Mouse (Mus musculus) cerebellum, adult 2 months (tissue): Measurements from ENCODE around the gene Vmn1r4. TPM values are rescaled to one million over a fixed set of nuclear protein-coding genes. Genes with fewer than 3 reads are reported as not detected.

Source experiments
- DNase-seq, 2 experiments: peaks; one replicate each; pipeline ENCODE4 v3.0.0; 2021
- H3K27ac ChIP-seq: fragments of 200-500 bp; 2 replicates; pipeline ENCODE4 v1.5.1; 2012; ENCODE audit warnings: low read length, control low read depth, inconsistent platforms; ENCODE audit not compliant: insufficient read depth
- H3K27me3 ChIP-seq: fragments of 200-500 bp; 2 replicates; pipeline ENCODE4 v1.6.1; 2012; ENCODE audit warnings: inconsistent platforms, mild to moderate bottlenecking, low read length, moderate library complexity; ENCODE audit not compliant: control insufficient read depth, insufficient read depth
- H3K4me1 ChIP-seq: fragments of 200-500 bp; 2 replicates; pipeline ENCODE4 v1.6.1; 2011; ENCODE audit warnings: low read length; ENCODE audit not compliant: control insufficient read depth, insufficient read depth
- H3K4me3 ChIP-seq: fragments of 200-500 bp; replicated peaks from 2 replicates; pipeline ENCODE3; 2011; ENCODE audit warnings: mild to moderate bottlenecking, low read depth, low read length, control low read depth; ENCODE audit not compliant: insufficient read depth
- CTCF ChIP-seq: fragments of 200-500 bp; IDR thresholded peaks from 2 replicates; pipeline ENCODE4 v1.5.1; 2011; ENCODE audit warnings: low read depth, mild to moderate bottlenecking, control low read depth, low read length, moderate library complexity, borderline replicate concordance; ENCODE audit not compliant: insufficient read depth
- POLR2A ChIP-seq: fragments of 200-500 bp; IDR thresholded peaks from 2 replicates; pipeline ENCODE4 v1.6.1; 2011; ENCODE audit warnings: low read length, control low read depth, borderline replicate concordance; ENCODE audit not compliant: insufficient read depth
- WGBS: fragments of 180-500 bp; shearing (Covaris S2); methylation state at CpG from one replicate; pipeline ENCODE4 v1.1.7; 2018; 5-methylcytosine and 5-hydroxymethylcytosine counted together
- polyA plus RNA-seq: library from polyadenylated mRNA; depleted of rRNA; stranded (reverse); fragments of >200 nt; gene quantifications from 2 replicates; pipeline ENCODE4 v1.2.3, GENCODE M21; 2012; rRNA removed

Gene Vmn1r4
- 0.33 and 0.59 TPM in 2 replicates for polyA plus RNA-seq

DNA sequence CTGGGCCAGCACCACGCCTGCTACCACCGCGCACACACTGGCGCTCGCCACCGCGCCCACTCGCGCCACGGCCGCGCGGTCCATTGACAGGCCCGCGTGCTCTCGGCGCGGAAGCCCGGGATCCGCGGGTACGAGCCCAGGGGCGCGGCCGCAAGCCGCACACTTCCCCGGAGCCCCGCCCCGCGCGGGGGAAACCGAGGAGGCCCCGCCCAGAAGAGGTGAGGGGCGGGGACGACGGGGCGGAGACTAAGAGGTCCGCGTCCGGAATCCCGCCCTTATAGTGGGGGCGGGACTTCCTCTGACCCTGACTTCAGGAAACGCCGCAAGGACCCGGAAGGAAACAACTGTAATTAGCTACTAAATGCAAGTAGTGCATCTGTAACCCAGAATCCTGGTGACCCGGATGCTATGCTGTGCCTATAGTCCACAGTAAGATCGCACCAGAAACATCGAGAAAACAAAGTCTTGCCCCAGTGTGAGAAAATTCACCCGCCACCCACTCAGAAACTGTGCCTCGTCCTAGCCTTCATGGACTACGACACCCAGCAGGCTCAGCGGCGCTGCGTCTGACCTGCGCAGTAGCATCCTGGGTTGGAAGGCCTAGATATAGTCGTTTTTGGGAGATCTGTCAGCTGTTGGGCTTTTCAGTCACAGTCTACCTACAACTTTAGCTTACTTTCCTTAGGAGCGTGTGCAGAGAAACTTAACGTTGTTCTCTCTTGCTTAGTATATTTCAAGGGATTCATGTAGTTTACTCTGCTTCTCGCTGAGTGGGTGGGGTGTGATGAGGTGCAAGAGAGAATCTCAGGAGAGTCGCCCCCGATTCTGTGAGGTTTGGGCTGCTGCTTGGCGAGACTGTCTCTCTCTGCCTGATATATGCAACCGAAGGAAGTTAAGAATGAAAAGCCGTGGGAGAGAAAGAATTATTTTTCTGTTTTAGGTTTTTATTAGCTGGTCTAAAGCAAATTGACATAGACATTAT is at the start of gene Vmn1r4, which contains the start of gene Nt5c3:
Vmn1r4 (plus strand) TSS at position 290 of the 982 bp plus-strand sequence.
Nt5c3 (minus strand) TSS at position 207 of the 982 bp plus-strand sequence.
- Histone ChIP-seq H3K4me3 (peak within 1 kb of the TSS; percentile 85), H3K4me1 (no peaks in the 10 kb centered on the region; the same call in 1 of the 2 replicates), H3K27ac (peak within 1 kb of the TSS; percentile 87), H3K27me3 (no peaks in the 10 kb centered on the region)
- WGBS = 3% methylated on average over 64 of the region's 64 CpGs
- DNase-seq = peak; percentile 94 to 95
- TF ChIP-seq POLR2A (peak; percentile 70; the same call in 1 of the 2 replicates), CTCF (no peak)

DNA sequence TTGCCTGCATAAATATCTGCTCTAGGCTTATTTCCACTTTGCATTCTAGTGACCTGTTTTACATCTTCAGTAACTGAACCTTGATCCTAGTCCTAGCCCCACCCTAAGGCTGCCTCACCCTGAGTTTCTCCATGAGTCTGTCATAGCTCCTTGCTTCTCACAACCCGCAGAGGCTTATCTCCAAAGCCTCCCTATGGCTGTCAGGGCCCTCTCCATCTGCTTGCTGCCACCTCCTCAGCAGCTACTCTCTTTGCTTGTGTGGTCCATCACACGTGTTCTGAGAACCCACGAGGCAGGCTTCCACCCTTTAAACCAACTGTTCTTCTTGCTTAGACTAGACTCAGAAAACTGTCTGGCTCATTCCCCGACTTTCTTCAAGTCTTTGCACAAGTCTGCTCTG is 46.9 kb upstream of the Vmn1r4 start:
- Histone ChIP-seq H3K4me1 (no peaks in the 10 kb centered on the region), H3K4me3 (no peak overlapping the region), H3K27me3 (no peaks in the 10 kb centered on the region), H3K27ac (no peak overlapping the region)
- no peak for DNase-seq
- WGBS = 85% methylated on average over 4 of the region's 4 CpGs
- no peak for TF ChIP-seq CTCF
- TF ChIP-seq POLR2A = no peak

DNA sequence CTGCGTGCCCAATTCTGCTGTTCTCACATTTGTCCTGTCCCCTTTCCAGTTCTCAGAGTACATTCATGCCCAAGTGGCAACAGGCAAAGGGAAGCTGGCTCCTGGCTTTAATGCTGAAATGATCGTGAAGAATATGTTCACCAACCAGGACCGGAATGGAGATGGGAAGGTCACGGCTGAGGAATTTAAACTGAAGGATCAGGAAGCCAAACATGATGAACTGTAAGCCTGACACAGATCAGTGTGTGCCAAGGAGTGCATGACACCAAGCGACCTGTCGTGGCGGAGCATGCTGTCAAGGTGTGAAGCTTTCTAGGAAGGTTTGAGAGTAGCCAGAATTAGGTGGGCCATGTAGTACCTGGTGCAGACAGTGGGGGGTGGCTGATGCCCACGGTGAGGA is 45.8 kb upstream of the Vmn1r4 start:
- WGBS = 87% methylated on average over 8 of the region's 8 CpGs
- no peak for TF ChIP-seq CTCF
- no peak for DNase-seq

DNA sequence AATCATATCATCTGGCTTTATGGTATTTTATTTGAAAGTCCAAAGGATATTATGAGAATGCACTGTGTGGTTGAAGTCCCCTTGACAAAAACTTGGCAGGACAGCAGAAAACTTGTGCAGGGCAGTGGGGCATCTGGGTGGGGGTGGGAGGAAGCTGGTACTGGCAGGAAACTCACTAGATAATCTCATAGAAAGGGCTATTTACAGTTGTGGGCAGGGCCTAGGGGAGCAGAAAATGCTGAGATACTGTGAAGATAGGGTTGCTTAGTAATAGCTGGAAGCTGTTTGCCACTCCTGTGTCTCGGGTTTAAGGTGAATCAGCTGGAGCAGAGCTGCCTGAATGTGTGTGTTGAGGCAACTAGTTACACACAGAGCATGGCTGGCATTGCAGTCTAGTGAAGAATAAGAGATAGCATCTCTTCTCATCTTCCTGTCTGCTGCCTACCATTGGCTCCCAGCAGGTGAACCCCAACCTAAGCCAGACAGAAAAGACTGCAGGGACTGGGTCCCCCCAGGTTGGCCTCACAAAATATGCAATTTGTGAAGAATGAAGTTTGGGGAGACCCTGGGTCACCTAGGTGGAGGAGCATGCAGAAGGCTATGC is 44.4 kb upstream of the Vmn1r4 start:
- Histone ChIP-seq H3K4me3 (no peak overlapping the region), H3K4me1 (no peaks in the 10 kb centered on the region), H3K27ac (no peak overlapping the region), H3K27me3 (no peaks in the 10 kb centered on the region)
- DNase-seq = no peak
- 58% methylated on average over 1 of the region's 1 CpGs for WGBS
- TF ChIP-seq CTCF (no peak), POLR2A (no peak)

More for the DNA sequence above, 45.8 kb upstream of the Vmn1r4 start:
- H3K27ac ChIP-seq = no peak overlapping the region
- H3K4me3 ChIP-seq = no peak overlapping the region
- H3K27me3 ChIP-seq = no peaks in the 10 kb centered on the region
- no peaks in the 10 kb centered on the region for H3K4me1 ChIP-seq

DNA sequence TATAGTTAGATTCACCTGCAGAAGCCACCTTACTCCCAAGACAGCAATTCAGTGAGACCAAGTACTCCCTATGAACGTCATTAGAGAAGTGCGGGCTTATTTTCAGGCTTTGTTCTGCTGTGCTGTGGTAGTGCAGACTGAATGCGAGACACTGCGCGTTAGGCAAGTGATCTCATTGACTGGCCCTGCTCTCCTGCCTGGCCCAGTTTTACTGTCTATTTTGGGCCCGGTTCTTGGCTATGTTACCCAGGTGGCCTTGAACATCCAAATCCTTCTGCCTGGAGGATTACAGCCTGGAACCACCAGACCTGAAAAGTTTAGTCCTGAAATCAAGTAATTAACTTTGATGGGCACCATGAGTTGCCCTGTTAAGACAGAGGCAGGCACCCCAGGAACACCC is 35.3 kb upstream of the Vmn1r4 start:
- H3K4me1 ChIP-seq = no peaks in the 10 kb centered on the region
- H3K27me3 ChIP-seq = no peaks in the 10 kb centered on the region
- H3K27ac ChIP-seq = no peak overlapping the region
- 40% methylated on average over 6 of the region's 6 CpGs for WGBS
- no peak overlapping the region for H3K4me3 ChIP-seq
- DNase-seq = peak; percentile 40 to 42
- TF ChIP-seq CTCF (no peak), POLR2A (no peak)

DNA sequence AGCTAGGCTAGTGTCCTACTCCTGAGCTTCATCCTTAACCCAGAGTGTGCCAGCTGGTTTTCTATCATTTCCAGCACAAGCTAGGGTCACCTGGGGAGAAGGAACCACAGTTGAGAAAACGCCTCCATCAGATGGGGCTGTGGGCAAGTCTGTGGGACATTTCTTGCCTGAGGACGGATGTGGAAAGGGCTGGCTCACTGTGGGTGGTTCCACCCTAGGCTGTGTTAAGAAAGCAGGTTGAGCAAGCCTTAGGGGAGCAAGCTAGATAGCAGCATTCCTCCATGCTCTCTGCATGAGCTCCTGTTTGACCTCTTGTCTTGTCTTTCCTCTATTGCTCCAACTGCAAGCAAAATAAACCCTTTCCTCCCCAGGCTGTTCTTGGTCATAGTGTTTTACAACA is 33.1 kb upstream of the Vmn1r4 start:
- no peaks in the 10 kb centered on the region for H3K27me3 ChIP-seq
- no peaks in the 10 kb centered on the region for H3K4me1 ChIP-seq
- WGBS = 80% methylated on average over 2 of the region's 2 CpGs
- TF ChIP-seq POLR2A (no peak), CTCF (no peak)
- DNase-seq = no peak
- H3K4me3 ChIP-seq = no peak overlapping the region
- no peak overlapping the region for H3K27ac ChIP-seq

DNA sequence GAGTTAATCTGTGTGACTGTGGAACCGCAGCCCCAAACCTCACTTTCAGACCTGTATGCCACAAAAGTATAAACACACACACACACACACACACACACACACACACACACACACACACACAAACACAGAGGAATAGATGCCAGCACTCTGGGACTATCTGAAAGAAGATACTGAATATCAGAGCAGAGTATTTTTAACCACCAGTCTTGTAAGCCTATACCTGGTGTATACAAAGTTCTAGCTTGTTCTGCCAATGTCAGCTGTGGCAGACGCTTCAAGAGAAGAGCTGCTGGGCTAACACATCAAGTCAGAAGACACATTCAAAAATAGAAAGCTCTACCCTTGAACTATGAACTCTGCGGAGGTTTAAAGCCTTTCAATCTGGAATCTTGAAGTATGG is 24.2 kb upstream of the Vmn1r4 start:
- Histone ChIP-seq H3K27ac (no peak overlapping the region), H3K27me3 (no peaks in the 10 kb centered on the region), H3K4me1 (peaks cover 12% of the 10 kb centered on the region), H3K4me3 (no peak overlapping the region)
- WGBS = 86% methylated on average over 3 of the region's 3 CpGs
- TF ChIP-seq CTCF (no peak), POLR2A (no peak)
- no peak for DNase-seq

DNA sequence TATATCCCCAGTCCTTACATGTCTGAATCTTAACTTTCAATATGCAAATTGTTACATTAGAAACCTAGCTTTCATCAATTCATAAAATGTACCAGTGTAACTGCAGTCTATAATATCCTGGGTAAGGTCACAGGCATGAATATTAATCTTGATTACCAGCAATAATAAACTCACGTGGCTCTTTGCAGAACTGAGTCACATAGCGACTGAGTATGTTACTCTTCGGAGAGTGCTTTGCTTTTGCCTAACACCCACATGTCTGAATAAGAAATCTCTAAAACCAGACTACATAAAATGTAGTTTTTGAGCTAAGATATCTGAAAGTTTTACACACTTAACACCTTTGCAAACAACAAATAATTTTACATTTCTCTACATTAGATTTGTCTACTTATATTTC is 22.5 kb upstream of the Vmn1r4 start:
- peaks cover 12% of the 10 kb centered on the region for H3K4me1 ChIP-seq
- TF ChIP-seq POLR2A (no peak), CTCF (no peak)
- DNase-seq = no peak
- no peak overlapping the region for H3K4me3 ChIP-seq
- no peaks in the 10 kb centered on the region for H3K27me3 ChIP-seq
- H3K27ac ChIP-seq = no peak overlapping the region
- WGBS = 76% methylated on average over 3 of the region's 3 CpGs
